Mouse (Mus musculus) kidney, adult 2 months (tissue): Measurements from ENCODE around the gene Gpr146. TPM values are rescaled to one million over a fixed set of nuclear protein-coding genes. Genes with fewer than 3 reads are reported as not detected.

Source experiments
- DNase-seq: peaks from one replicate; pipeline ENCODE4 v3.0.0; 2021
- H3K27ac ChIP-seq: fragments of 200-500 bp; 2 replicates; pipeline ENCODE4 v1.5.1; 2012; ENCODE audit warnings: low read depth, low read length, control low read depth, inconsistent platforms; ENCODE audit not compliant: insufficient read depth
- H3K27me3 ChIP-seq: fragments of 200-500 bp; replicated peaks from 2 replicates; pipeline ENCODE4 v1.6.1; 2012; ENCODE audit warnings: mild to moderate bottlenecking, moderate library complexity, low read length, inconsistent platforms; ENCODE audit not compliant: control insufficient read depth, insufficient read depth
- H3K36me3 ChIP-seq: fragments of 200-500 bp; 2 replicates; pipeline ENCODE4 v1.6.1; 2012; ENCODE audit warnings: mild to moderate bottlenecking, moderate library complexity, low read length, inconsistent platforms; ENCODE audit not compliant: control insufficient read depth, insufficient read depth
- H3K4me1 ChIP-seq: fragments of 200-500 bp; 2 replicates; pipeline ENCODE4 v1.6.1; 2011; ENCODE audit warnings: low read length; ENCODE audit not compliant: control insufficient read depth, insufficient read depth
- H3K4me3 ChIP-seq: fragments of 200-500 bp; 2 replicates; pipeline ENCODE4 v1.5.1; 2011; ENCODE audit warnings: mild to moderate bottlenecking, low read depth, low read length, control low read depth; ENCODE audit not compliant: insufficient read depth
- CTCF ChIP-seq: fragments of 200-500 bp; conservative IDR thresholded peaks from 2 replicates; pipeline ENCODE4 v1.5.1; 2011; ENCODE audit warnings: low read depth, mild to moderate bottlenecking, control low read depth, low read length, moderate library complexity, mixed read lengths; ENCODE audit not compliant: insufficient read depth, insufficient read length
- POLR2A ChIP-seq: fragments of 200-500 bp; IDR thresholded peaks from one replicate; pipeline ENCODE4 v1.6.1; 2011; ENCODE audit warnings: low read depth, low read length, control low read depth
- WGBS: fragments of 180-500 bp; shearing (Covaris S2); methylation state at CpG from one replicate; pipeline ENCODE4 v1.1.7; 2018; 5-methylcytosine and 5-hydroxymethylcytosine counted together
- polyA plus RNA-seq: library from polyadenylated mRNA; depleted of rRNA; stranded (reverse); fragments of >200 nt; gene quantifications from 2 replicates; pipeline ENCODE4 v1.2.3, GENCODE M21; 2012

Gene Gpr146
- polyA plus RNA-seq, 1 experiment = 39.1 TPM

GRCm38 (mm10) chr5:139432333-139432732 lies 54.8 kb downstream of the Gpr146 start:
- Histone ChIP-seq H3K27me3 (no peaks in the 10 kb centered on the region), H3K4me1 (peaks cover 3% of the 10 kb centered on the region; the same call in 1 of the 2 replicates), H3K27ac (no peak overlapping the region), H3K4me3 (no peak overlapping the region), H3K36me3 (no peaks in the 10 kb centered on the region)
- 78% methylated on average over 6 of the region's 6 CpGs for WGBS
- no peak for TF ChIP-seq CTCF
- TF ChIP-seq POLR2A = no peak
- no peak for DNase-seq

GRCm38 (mm10) chr5:139432747-139433508 lies 55.4 kb downstream of the Gpr146 start:
- Histone ChIP-seq H3K27ac (no peak overlapping the region), H3K4me1 (peaks cover 3% of the 10 kb centered on the region; the same call in 1 of the 2 replicates), H3K4me3 (no peak overlapping the region), H3K36me3 (no peaks in the 10 kb centered on the region), H3K27me3 (no peaks in the 10 kb centered on the region)
- no peak for TF ChIP-seq POLR2A
- TF ChIP-seq CTCF = no peak
- 72% methylated on average over 7 of the region's 7 CpGs for WGBS
- no peak for DNase-seq

GRCm38 (mm10) chr5:139433842-139434568 lies 56.5 kb downstream of the Gpr146 start:
- TF ChIP-seq CTCF (no peak), POLR2A (no peak)
- no peak overlapping the region for H3K27ac ChIP-seq
- H3K27me3 ChIP-seq = no peaks in the 10 kb centered on the region
- no peaks in the 10 kb centered on the region for H3K36me3 ChIP-seq
- WGBS = 79% methylated on average over 9 of the region's 9 CpGs
- no peak overlapping the region for H3K4me3 ChIP-seq
- H3K4me1 ChIP-seq = peaks cover 3% of the 10 kb centered on the region; the same call in 1 of the 2 replicates
- DNase-seq = no peak

DNA sequence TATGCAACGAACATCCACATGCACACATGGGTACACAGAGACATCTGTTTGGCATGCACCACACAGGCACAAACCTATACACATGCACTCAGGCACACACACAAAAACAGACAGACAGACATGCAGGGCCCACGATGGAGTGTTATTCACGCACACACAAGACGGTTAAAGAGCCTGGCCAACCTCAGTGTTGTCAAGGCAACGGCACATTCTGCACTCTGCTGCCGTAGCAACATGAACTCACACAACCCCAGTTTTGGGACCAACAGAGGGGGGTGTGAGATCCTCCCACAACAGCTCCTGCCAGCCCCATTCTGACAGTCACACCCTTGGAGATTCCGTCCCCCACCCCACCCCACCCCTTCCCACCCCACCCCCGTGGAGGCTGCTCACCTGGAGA lies 57.4 kb downstream of the Gpr146 start:
- Histone ChIP-seq H3K27ac (no peak overlapping the region), H3K4me1 (peaks cover 3% of the 10 kb centered on the region; the same call in 1 of the 2 replicates), H3K27me3 (no peaks in the 10 kb centered on the region), H3K4me3 (no peak overlapping the region), H3K36me3 (no peaks in the 10 kb centered on the region)
- WGBS = 50% methylated on average over 8 of the region's 8 CpGs
- no peak for DNase-seq
- TF ChIP-seq POLR2A = no peak
- no peak for TF ChIP-seq CTCF

DNA sequence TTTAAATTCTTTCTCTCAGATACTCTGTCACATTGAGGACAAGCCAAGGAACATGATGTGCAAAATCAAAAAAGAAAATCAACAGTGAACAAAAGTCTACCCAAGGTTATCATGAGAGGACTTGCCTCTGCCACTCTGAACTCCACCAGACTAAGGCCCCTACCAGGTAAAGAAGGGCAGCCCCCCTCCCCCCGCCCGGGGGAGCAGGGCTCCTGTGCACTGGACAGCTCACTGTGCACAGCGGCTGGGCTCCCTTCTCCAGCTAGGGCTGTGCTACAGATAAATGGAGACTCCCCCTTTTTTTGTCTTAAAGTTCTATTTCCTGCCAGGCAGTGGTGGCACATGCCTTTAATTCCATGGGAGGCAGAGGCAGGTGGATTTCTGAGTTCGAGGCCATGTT lies 60.3 kb downstream of the Gpr146 start:
- Histone ChIP-seq H3K36me3 (no peaks in the 10 kb centered on the region), H3K27ac (no peak overlapping the region), H3K27me3 (no peaks in the 10 kb centered on the region), H3K4me1 (no peaks in the 10 kb centered on the region), H3K4me3 (no peak overlapping the region)
- no peak for DNase-seq
- TF ChIP-seq CTCF = no peak
- no peak for TF ChIP-seq POLR2A
- 90% methylated on average over 4 of the region's 4 CpGs for WGBS

DNA sequence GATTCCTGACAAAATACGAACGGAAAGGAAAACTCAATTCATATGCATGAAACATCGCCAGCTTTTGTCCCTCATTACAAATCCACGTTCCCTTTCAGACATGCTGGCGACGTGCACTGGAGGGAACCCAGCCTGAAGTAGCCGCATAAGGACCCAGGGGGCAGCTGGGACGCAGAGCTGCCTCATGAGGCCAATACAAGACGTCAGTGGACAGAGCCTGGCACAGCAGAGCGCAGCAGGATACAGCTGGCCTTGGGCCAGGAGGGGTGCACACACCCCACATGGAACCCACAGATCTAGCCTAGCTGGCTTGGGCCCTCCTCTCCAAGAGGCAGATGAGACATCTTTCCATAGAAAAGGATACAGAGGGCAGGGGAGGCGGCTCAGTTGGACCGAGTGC lies 60.9 kb downstream of the Gpr146 start:
- H3K4me1 ChIP-seq = no peaks in the 10 kb centered on the region
- H3K36me3 ChIP-seq = no peaks in the 10 kb centered on the region
- DNase-seq = no peak
- no peak overlapping the region for H3K4me3 ChIP-seq
- no peak overlapping the region for H3K27ac ChIP-seq
- WGBS = 86% methylated on average over 12 of the region's 12 CpGs
- no peak for TF ChIP-seq CTCF
- no peak for TF ChIP-seq POLR2A
- no peaks in the 10 kb centered on the region for H3K27me3 ChIP-seq

DNA sequence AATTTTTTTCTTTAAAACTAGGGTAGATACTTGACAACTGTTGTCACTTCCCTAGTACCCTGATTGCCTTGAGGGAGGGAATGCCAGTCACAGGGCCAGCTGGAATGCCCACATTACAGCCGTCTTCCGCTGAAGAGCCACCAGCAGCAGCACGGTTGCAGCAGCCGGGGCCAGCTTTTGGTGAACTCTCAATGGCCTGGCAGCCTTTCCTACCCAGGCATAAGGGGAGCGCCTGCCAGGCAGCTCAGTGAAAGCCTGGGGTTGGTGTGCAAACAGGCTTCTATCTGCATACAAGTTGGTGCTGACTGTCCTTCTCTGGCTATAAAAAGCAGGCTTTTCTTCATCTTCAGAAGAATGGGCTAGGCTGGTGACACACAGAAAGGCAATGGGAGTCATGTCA lies 63.0 kb downstream of the Gpr146 start:
- Histone ChIP-seq H3K27me3 (no peaks in the 10 kb centered on the region), H3K36me3 (no peaks in the 10 kb centered on the region), H3K4me1 (no peaks in the 10 kb centered on the region), H3K4me3 (no peak overlapping the region), H3K27ac (no peak overlapping the region)
- DNase-seq = no peak
- TF ChIP-seq POLR2A (no peak), CTCF (no peak)
- 76% methylated on average over 5 of the region's 5 CpGs for WGBS
